Mouse (Mus musculus): ENCODE results near the gene Hspd1. TPM values are rescaled to one million over a fixed set of nuclear protein-coding genes. Genes with fewer than 3 reads are reported as not detected.

Hspd1 gene
- total RNA-seq, 2 experiments from 2014 or later, result 35.6 to 49.9 TPM

DNA sequence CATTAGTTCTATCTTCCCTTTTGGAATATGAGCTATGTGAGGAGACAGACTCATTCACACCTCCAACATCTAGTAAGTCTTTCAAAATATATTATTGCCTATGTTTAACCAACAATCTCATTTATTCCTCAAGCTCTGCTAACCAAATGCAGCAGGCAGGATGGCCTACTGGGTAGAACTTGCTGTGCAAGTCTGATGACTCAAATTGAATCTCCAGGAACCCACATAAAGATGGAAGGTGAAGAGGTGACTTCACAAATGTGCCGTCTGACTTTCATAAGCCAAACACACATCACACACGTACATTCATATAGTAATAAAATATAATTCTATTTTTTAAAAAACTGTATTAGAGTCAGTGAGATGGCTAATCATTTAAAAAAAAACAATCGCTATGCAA, 36.4 kb downstream of the Hspd1 start:
- no peak for ATAC-seq (replicated peaks; ENCODE audit: low FRiP score, poor library complexity, severe bottlenecking)

DNA sequence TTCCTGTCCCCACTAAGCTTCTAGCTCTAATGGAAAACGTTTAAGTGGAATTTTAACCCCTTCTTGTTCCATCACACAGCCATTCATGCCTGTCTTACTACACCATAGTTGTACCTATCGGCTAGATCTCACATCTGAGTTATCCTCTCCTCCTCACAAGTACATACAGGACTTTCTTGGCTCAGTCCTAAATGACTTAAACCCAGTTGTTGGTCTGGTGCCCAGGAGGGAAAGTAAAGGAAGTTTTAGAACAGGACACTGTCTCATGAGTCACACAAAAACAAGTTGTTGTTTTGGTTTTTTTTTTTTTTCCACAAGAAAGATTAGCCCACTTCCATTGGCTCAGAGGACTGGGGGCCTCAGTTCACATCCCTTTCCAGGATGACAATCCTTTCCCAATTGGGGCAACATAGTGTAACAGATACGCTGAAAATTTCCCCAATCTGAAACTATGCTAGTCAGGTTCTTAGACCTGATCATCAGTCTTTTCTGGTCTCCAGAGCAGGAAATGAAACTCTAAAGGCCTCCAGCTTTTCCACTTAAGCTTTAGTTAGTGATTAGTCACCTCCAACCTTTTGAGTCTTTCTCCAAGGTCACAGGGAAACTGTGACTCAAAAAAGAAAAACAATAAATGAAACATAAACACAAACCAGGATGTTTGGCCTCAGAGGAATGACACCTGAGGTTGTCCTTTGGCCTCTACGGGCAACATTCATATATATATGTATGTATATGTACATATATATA, 39.0 kb downstream of the Hspd1 start:
- no peak for ATAC-seq (replicated peaks; ENCODE audit: low FRiP score, poor library complexity, severe bottlenecking)

- ATAC-seq (replicated peaks; ENCODE audit: low FRiP score, poor library complexity, severe bottlenecking), result no peak
Measured at GRCm38 (mm10) chr1:55043164-55043563, 44.9 kb downstream of the Hspd1 start.

- no peak for ATAC-seq (replicated peaks; ENCODE audit: low FRiP score, poor library complexity, severe bottlenecking)
Measured at GRCm38 (mm10) chr1:55042246-55042645, 45.8 kb downstream of the Hspd1 start.

GRCm38 (mm10) chr1:55041691-55042090, 46.4 kb downstream of the Hspd1 start:
- 0 out of 2 replicates have a peak, but pooled peaks have one; percentile 34 for ATAC-seq (replicated peaks; ENCODE audit: low FRiP score, poor library complexity, severe bottlenecking)

- ATAC-seq (replicated peaks; ENCODE audit: low FRiP score, poor library complexity, severe bottlenecking), result no peak
Measured at GRCm38 (mm10) chr1:55039944-55040343, 48.1 kb downstream of the Hspd1 start.

DNA sequence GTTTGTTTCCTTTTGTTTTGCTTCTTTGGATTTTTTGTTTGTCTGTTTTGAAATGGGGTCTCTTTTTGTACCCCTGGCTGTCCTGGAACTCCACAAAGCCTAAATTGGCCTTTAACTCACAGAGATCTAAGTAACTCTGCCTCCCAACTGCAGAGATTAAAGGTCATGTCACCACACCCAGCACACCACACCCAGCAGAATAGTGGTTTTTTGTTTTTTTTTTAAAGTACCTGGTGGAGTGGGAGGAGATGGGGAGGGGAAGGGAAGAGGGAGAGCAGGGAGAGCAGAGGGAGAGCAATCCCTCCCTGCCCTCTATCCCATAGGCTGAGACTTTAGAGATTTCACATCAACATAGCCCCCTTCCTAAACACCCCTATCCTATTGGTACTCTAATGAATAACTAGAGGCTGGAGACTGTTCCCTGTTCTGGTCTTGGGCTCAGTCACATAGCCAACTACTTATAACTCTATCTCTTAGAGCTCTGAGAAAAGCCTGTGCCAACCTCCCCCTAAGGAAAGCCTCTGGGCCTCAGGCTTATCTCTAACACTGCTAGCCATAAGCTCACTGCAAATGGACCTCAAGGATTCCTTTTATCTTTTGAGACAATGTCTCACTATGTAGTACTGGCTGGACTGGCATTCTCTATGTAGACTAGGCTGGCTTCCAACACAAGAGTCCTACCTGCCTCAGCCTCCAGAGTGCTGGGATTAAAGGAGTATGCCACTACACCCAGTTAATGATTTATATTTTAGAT, 56.8 kb downstream of the Hspd1 start:
- no peak for ATAC-seq (replicated peaks; ENCODE audit: low FRiP score, poor library complexity, severe bottlenecking)

- no peak for ATAC-seq (replicated peaks; ENCODE audit: low FRiP score, poor library complexity, severe bottlenecking)
Measured at GRCm38 (mm10) chr1:55029446-55029845, 58.6 kb downstream of the Hspd1 start.

DNA sequence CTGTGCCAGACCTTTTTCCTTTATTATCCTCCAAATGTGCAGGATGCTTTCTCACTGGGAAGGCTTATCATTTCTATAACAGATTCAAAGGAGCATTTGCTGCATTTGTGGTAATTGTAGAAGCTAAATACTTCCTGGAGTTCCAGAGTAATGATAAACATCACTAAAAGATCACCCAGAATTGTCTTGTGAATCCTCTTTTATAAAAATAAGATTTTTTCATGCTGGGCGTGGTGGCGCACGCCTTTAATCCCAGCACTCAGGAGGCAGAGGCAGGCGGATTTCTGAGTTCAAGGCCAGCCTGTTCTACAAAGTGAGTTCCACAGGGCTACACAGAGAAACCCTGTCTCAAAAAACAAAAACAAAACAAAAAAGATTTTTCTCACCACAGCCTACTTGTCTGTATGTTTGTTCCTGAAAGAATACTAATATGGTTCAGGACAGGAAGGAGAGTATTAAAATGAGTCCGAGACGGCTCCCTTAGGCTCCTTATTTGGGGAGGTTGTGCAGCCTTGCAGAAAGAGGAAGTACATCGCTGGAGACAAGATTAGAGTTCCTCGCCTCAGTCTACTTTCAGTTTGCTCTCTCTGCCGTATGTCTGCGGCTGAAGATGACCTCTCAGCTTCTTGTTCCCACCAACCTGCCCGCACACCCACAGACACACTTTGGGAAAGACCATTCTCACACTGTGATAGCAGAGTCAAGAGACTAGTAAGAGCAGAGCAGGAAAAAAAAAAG, 59.4 kb downstream of the Hspd1 start:
- no peak for ATAC-seq (replicated peaks; ENCODE audit: low FRiP score, poor library complexity, severe bottlenecking)

- ATAC-seq (replicated peaks; ENCODE audit: low FRiP score, poor library complexity, severe bottlenecking), result no peak
Measured at GRCm38 (mm10) chr1:55027966-55028365, 60.1 kb downstream of the Hspd1 start.

Other genes starting within 250 kb of the Hspd1 start
- 40.4 and 47.4 TPM in 2 replicates for gene Ankrd44, start 161.9 kb downstream of the Hspd1 start, total RNA-seq (2015; ENCODE audit: low replicate concordance)
- gene Ankrd44, start 161.9 kb downstream of the Hspd1 start, total RNA-seq (2017; ENCODE audit: low replicate concordance), result 13.4 and 18.6 TPM in 2 replicates
- 230 and 235 TPM in 2 replicates for gene Sf3b1, start 60.8 kb downstream of the Hspd1 start, total RNA-seq (2015; ENCODE audit: low replicate concordance)
- gene Sf3b1, start 60.8 kb downstream of the Hspd1 start, total RNA-seq (2017; ENCODE audit: low replicate concordance), result 189 and 207 TPM in 2 replicates
- 12.6 and 21.0 TPM in 2 replicates for gene Coq10b, start 35.5 kb downstream of the Hspd1 start, total RNA-seq (2015; ENCODE audit: low replicate concordance)
- gene Coq10b, start 35.5 kb downstream of the Hspd1 start, total RNA-seq (2017; ENCODE audit: low replicate concordance), result 10.1 and 26.6 TPM in 2 replicates
- 63.4 and 84.3 TPM in 2 replicates for gene Hspe1, start 111 bp downstream of the Hspd1 start, total RNA-seq (2015; ENCODE audit: low replicate concordance)
- 40.1 and 54.0 TPM in 2 replicates for gene Hspe1, start 111 bp downstream of the Hspd1 start, total RNA-seq (2017; ENCODE audit: low replicate concordance)
- gene Mob4, start 43.0 kb upstream of the Hspd1 start, total RNA-seq (2015; ENCODE audit: low replicate concordance), result 31.9 and 42.2 TPM in 2 replicates
- 46.0 and 70.0 TPM in 2 replicates for gene Mob4, start 43.0 kb upstream of the Hspd1 start, total RNA-seq (2017; ENCODE audit: low replicate concordance)
- not detected in 2 replicates for gene Rftn2, start 138.5 kb upstream of the Hspd1 start, total RNA-seq (2015; ENCODE audit: low replicate concordance)
- not detected in 2 replicates for gene Rftn2, start 138.5 kb upstream of the Hspd1 start, total RNA-seq (2017; ENCODE audit: low replicate concordance)
- 0.84 and 1.4 TPM in 2 replicates for gene Mars2, start 148.9 kb upstream of the Hspd1 start, total RNA-seq (2015; ENCODE audit: low replicate concordance)
- 2.7 and 3.7 TPM in 2 replicates for gene Mars2, start 148.9 kb upstream of the Hspd1 start, total RNA-seq (2017; ENCODE audit: low replicate concordance)

All from erythroid progenitor cell, adult 5-6 weeks (primary cell).